Mouse (Mus musculus) ovary, adult 2 months (tissue): ENCODE results near the gene Ms4a7. TPM values are rescaled to one million over a fixed set of nuclear protein-coding genes. Genes with fewer than 3 reads are reported as not detected.

Experiments
- polyA plus RNA-seq: library from polyadenylated mRNA; depleted of rRNA; stranded (reverse); fragments of >200 nt; gene quantifications from 2 replicates; pipeline ENCODE4 v1.2.3, GENCODE M21; 2012; rRNA removed

Gene Ms4a7
- polyA plus RNA-seq, result 2.5 TPM in 2 replicates

DNA sequence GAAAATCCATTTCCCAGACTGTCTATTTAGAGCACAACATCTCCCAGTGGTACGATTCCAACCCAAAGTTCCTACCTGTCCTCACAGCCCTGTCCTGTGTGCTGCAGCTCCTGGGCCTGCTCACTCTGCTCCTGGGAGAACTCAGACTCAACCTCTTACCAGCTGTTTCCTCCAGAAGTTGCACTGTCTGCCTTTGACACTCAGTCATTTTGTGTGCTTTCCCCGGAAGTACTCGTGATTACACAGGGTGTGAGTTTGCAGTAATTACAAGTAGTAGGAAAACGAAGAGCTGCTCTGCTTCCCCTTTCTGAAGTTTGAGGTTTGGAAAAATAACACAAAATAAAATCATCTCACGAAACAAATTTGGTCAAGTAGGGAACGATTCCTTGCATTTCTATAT is at the start of gene Ms4a7:
Gene Ms4a7, minus strand, starts transcription at position 215 of the 400 bp plus-strand sequence.

DNA sequence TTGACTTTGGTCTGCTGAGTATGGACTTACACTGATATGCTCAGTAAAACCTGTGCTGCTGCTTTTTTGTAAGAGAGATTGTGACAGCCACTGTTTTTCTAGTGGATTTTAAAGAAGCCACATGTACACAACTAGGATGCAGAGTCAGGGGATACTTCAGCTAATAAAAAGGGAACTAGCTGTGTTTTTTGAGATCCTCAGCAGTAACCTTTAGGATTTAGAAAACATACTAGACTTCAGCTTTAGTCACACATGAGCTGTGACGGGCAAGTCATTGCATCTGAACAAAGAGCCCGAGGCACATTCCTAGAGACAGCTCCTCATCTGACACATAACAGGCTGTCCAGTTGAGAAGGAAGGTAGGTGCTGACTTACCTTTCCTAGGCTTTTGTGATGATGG is 39.3 kb upstream of the Ms4a7 start, which contains the start of gene Ms4a4a:
Gene Ms4a4a, plus strand, starts transcription at position 251 of the 400 bp plus-strand sequence.

DNA sequence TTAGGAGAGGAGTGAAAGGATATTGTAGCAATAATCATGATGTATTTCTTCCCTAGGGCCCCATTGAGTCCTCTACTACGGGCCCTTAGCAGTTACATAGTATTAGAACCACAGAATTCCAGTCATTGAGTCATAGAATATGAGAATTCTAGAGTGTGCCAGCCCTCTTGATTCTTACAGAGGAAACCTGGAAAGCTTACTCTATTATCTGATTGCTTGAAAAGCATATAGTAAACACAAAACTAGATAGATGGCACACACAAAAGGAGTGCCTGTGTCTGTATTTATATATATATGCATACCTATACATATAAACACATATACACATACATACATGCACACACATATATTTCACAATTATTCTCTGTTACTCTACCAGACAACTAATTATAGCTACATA is 21.6 kb downstream of the Ms4a7 start, which contains the start of gene Ms4a14:
Gene Ms4a14, minus strand, starts transcription at position 101 of the 400 bp plus-strand sequence.

DNA sequence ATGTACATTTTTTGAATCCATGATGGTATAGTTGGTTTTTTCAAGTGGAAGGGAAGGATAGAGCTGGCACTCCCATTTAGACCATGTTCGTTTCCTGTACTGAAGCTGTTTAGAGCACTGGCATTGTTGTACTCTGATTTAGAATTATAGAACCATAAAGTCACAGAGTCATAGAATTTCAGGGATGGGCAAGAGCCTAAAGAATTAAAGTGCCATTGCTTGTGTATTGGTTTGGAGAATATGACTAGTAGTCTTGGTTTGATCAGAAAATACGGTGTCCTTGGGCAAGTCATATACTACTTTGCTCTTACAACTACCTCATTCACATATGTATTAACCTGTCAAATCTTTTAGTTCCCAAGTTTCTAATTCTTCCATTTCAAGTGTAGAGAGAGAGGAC is 52.2 kb downstream of the Ms4a7 start, which contains the start of gene Ms4a5:
Gene Ms4a5, minus strand, starts transcription at position 101 of the 400 bp plus-strand sequence.

Other genes starting within 250 kb of the Ms4a7 start
- gene 1700017D01Rik, start 205.3 kb downstream of the Ms4a7 start, polyA plus RNA-seq, result not detected in 2 replicates
- not detected in 2 replicates for gene 1700025F22Rik, start 170.8 kb downstream of the Ms4a7 start, polyA plus RNA-seq
- gene Ms4a13, start 139.4 kb downstream of the Ms4a7 start, polyA plus RNA-seq, result not detected in 2 replicates
- gene Ms4a12, start 103.7 kb downstream of the Ms4a7 start, polyA plus RNA-seq, result not detected in 2 replicates
- 0.05 TPM in 1 of 2 replicates, not detected in the other for gene Ms4a1, start 69.9 kb downstream of the Ms4a7 start, polyA plus RNA-seq
- gene Ms4a5, start 52.3 kb downstream of the Ms4a7 start, polyA plus RNA-seq, result not detected in 2 replicates
- 0.15 and 0.25 TPM in 2 replicates for gene Ms4a14, start 21.7 kb downstream of the Ms4a7 start, polyA plus RNA-seq
- gene Ms4a4a, start 39.4 kb upstream of the Ms4a7 start, polyA plus RNA-seq, result 0.18 and 0.20 TPM in 2 replicates
- 0.11 and 0.48 TPM in 2 replicates for gene Ms4a4c, start 68.6 kb upstream of the Ms4a7 start, polyA plus RNA-seq
- gene Ms4a4b, start 107.4 kb upstream of the Ms4a7 start, polyA plus RNA-seq, result 0.46 and 0.55 TPM in 2 replicates
- 1.8 and 2.4 TPM in 2 replicates for gene Ms4a6c, start 133.2 kb upstream of the Ms4a7 start, polyA plus RNA-seq
- not detected in 2 replicates for gene Gm8369, start 149.8 kb upstream of the Ms4a7 start, polyA plus RNA-seq
- 1.2 and 1.5 TPM in 2 replicates for gene Ms4a6b, start 180.4 kb upstream of the Ms4a7 start, polyA plus RNA-seq
- 15.2 and 20.3 TPM in 2 replicates for gene Ms4a4d, start 200.7 kb upstream of the Ms4a7 start, polyA plus RNA-seq